Mouse (Mus musculus) embryonic facial prominence, embryonic 11.5 days (tissue): ENCODE results near the gene Cdc42ep2. TPM values are rescaled to one million over a fixed set of nuclear protein-coding genes. Genes with fewer than 3 reads are reported as not detected.

ENCODE experiments used
- ATAC-seq: fragments of 200-750 bp; cut with Nextera tagmentation; replicated peaks from 2 replicates; pipeline ENCODE4 v1.8.0; 2017; ENCODE audit warnings: low read depth; ENCODE audit not compliant: insufficient number of reproducible peaks, low FRiP score, low TSS enrichment
- DNase-seq: peaks from one replicate; pipeline ENCODE4 v3.0.0-alpha.2; 2015; ENCODE audit warnings: low spot score
- H3K27ac ChIP-seq: fragments of 300-500 bp; sonication (generic); replicated peaks from 2 replicates; pipeline ENCODE4 v1.5.1; 2014; ENCODE audit warnings: mild to moderate bottlenecking, low read depth, low read length, control low read depth
- H3K27me3 ChIP-seq: fragments of 300-500 bp; sonication (generic); 2 replicates; pipeline ENCODE4 v1.6.1; 2014; ENCODE audit warnings: mild to moderate bottlenecking, low read length, moderate library complexity, mixed read lengths; ENCODE audit not compliant: control insufficient read depth, insufficient read depth
- H3K36me3 ChIP-seq: fragments of 300-500 bp; sonication (generic); replicated peaks from 2 replicates; pipeline ENCODE4 v1.6.1; 2014; ENCODE audit warnings: low read depth, mild to moderate bottlenecking, low read length, moderate library complexity, mixed read lengths; ENCODE audit not compliant: control insufficient read depth, insufficient read depth
- H3K4me1 ChIP-seq: fragments of 300-500 bp; sonication (generic); 2 replicates; pipeline ENCODE4 v1.6.1; 2014; ENCODE audit warnings: low read length, mixed read lengths; ENCODE audit not compliant: control insufficient read depth, insufficient read depth
- H3K4me2 ChIP-seq: fragments of 300-500 bp; sonication (generic); 2 replicates; pipeline ENCODE4 v1.6.1; 2014; ENCODE audit warnings: low read depth, mild to moderate bottlenecking, control low read depth, low read length, moderate library complexity
- H3K4me3 ChIP-seq: fragments of 300-500 bp; sonication (generic); 2 replicates; pipeline ENCODE4 v1.5.1; 2014; ENCODE audit warnings: low read depth, low read length, control low read depth
- H3K9ac ChIP-seq: fragments of 300-500 bp; sonication (generic); replicated peaks from 2 replicates; pipeline ENCODE4 v1.6.1; 2014; ENCODE audit warnings: mild to moderate bottlenecking, control low read depth, low read length
- H3K9me3 ChIP-seq: fragments of 300-500 bp; sonication (generic); replicated peaks from 2 replicates; pipeline ENCODE4 v1.6.1; 2016; ENCODE audit warnings: mild to moderate bottlenecking, low read length, inconsistent platforms, mixed read lengths; ENCODE audit not compliant: control insufficient read depth
- WGBS: fragments of 180-500 bp; shearing (Covaris S2); extraction: QIAGEN DNeasy Blood & Tissue Kit; methylation state at CpG from one replicate; pipeline ENCODE4 v1.1.7; 2014; 5-methylcytosine and 5-hydroxymethylcytosine counted together
- polyA plus RNA-seq: library from polyadenylated mRNA; unstranded; fragments of >200 nt; fragmentation: Nextera tagmentation; extraction: Ambion mirVana; gene quantifications from 2 replicates; pipeline ENCODE4 v1.2.1, GENCODE M21; 2014

Cdc42ep2 gene
- polyA plus RNA-seq, 1 experiment from 2014 or later = 2.4 TPM

GRCm38 (mm10) chr19:5868096-5868495 lies 56.5 kb downstream of the Cdc42ep2 start:
- no peak for ATAC-seq
- H3K9ac ChIP-seq = no peak overlapping the region
- peaks cover 10% of the 10 kb centered on the region for H3K36me3 ChIP-seq

More at GRCm38 (mm10) chr19:5868096-5868495, 56.5 kb downstream of the Cdc42ep2 start:
- Histone ChIP-seq H3K9me3 (no peaks in the 10 kb centered on the region), H3K4me1 (peaks cover 10% of the 10 kb centered on the region), H3K27me3 (no peaks in the 10 kb centered on the region), H3K4me3 (no peak overlapping the region), H3K4me2 (no peak overlapping the region), H3K27ac (no peak overlapping the region)
- no peak for DNase-seq
- 87% methylated on average over 6 of the region's 6 CpGs for WGBS

Other genes with a start within 250 kb of the Cdc42ep2 start
- 13.1 and 14.6 TPM in 2 replicates for gene Map3k11, start 236.1 kb downstream of the Cdc42ep2 start, polyA plus RNA-seq
- 17.5 and 22.0 TPM in 2 replicates for gene Pcnx3, start 235.9 kb downstream of the Cdc42ep2 start, polyA plus RNA-seq
- not detected in 2 replicates for gene Kcnk7, start 220.4 kb downstream of the Cdc42ep2 start, polyA plus RNA-seq
- 4.5 and 5.5 TPM in 2 replicates for gene Ehbp1l1, start 198.5 kb downstream of the Cdc42ep2 start, polyA plus RNA-seq
- 137 and 151 TPM in 2 replicates for gene Fam89b, start 195.2 kb downstream of the Cdc42ep2 start, polyA plus RNA-seq
- 5.9 and 9.5 TPM in 2 replicates for gene Ltbp3, start 183.9 kb downstream of the Cdc42ep2 start, polyA plus RNA-seq
- 53.9 and 55.0 TPM in 2 replicates for gene Scyl1, start 153.4 kb downstream of the Cdc42ep2 start, polyA plus RNA-seq
- gene Frmd8, start 49.5 kb downstream of the Cdc42ep2 start, polyA plus RNA-seq = 15.8 and 17.6 TPM in 2 replicates
- gene Slc25a45, start 47.0 kb downstream of the Cdc42ep2 start, polyA plus RNA-seq = 0.87 and 1.1 TPM in 2 replicates
- 4.0 and 4.3 TPM in 2 replicates for gene Tigd3, start 30.7 kb downstream of the Cdc42ep2 start, polyA plus RNA-seq
- gene Dpf2, start 11.8 kb downstream of the Cdc42ep2 start, polyA plus RNA-seq = 202 and 213 TPM in 2 replicates
- gene Pola2, start 39.4 kb upstream of the Cdc42ep2 start, polyA plus RNA-seq = 91.0 and 97.6 TPM in 2 replicates
- gene Slc22a20, start 61.3 kb upstream of the Cdc42ep2 start, polyA plus RNA-seq = not detected in 2 replicates
- 4.5 and 5.0 TPM in 2 replicates for gene Capn1, start 91.1 kb upstream of the Cdc42ep2 start, polyA plus RNA-seq
- 18.8 and 20.2 TPM in 2 replicates for gene Syvn1, start 121.8 kb upstream of the Cdc42ep2 start, polyA plus RNA-seq
- gene Mrpl49, start 133.0 kb upstream of the Cdc42ep2 start, polyA plus RNA-seq = 96.6 and 100 TPM in 2 replicates
- gene Fau, start 133.0 kb upstream of the Cdc42ep2 start, polyA plus RNA-seq = 773 and 801 TPM in 2 replicates
- 40.8 and 44.2 TPM in 2 replicates for gene Znhit2, start 136.4 kb upstream of the Cdc42ep2 start, polyA plus RNA-seq
- gene Tm7sf2, start 143.6 kb upstream of the Cdc42ep2 start, polyA plus RNA-seq = 26.0 and 26.3 TPM in 2 replicates
- gene Vps51, start 152.4 kb upstream of the Cdc42ep2 start, polyA plus RNA-seq = 41.1 and 44.4 TPM in 2 replicates
- not detected in 2 replicates for gene Tmem262, start 155.2 kb upstream of the Cdc42ep2 start, polyA plus RNA-seq
- gene Gm28374, start 157.4 kb upstream of the Cdc42ep2 start, polyA plus RNA-seq = 1.7 TPM in 1 of 2 replicates, not detected in the other
- gene Zfpl1, start 160.1 kb upstream of the Cdc42ep2 start, polyA plus RNA-seq = 60.7 and 69.9 TPM in 2 replicates
- gene Cdca5, start 160.2 kb upstream of the Cdc42ep2 start, polyA plus RNA-seq = 59.2 and 65.2 TPM in 2 replicates
- gene AC131692.1, start 169.6 kb upstream of the Cdc42ep2 start, polyA plus RNA-seq = not detected in 2 replicates
- 0.21 and 0.49 TPM in 2 replicates for gene Naaladl1, start 181.0 kb upstream of the Cdc42ep2 start, polyA plus RNA-seq
- 60.7 and 68.3 TPM in 2 replicates for gene Sac3d1, start 193.8 kb upstream of the Cdc42ep2 start, polyA plus RNA-seq
- gene Snx15, start 203.5 kb upstream of the Cdc42ep2 start, polyA plus RNA-seq = 25.4 and 30.7 TPM in 2 replicates
- not detected in 2 replicates for gene Batf2, start 216.2 kb upstream of the Cdc42ep2 start, polyA plus RNA-seq
- 72.8 and 81.4 TPM in 2 replicates for gene Arl2, start 216.7 kb upstream of the Cdc42ep2 start, polyA plus RNA-seq